Comparison of ENCODE assay signal across 10 mouse cellular contexts in genomic region chr17:26122431-26123140, GRCm38 (mm10). TPM values are rescaled to one million over a fixed set of nuclear protein-coding genes. Genes with fewer than 3 reads are reported as not detected.
A peak's percentile ranks its signal among the peaks of the same experiment; 100 is the strongest.
DNase-seq lines count a peak whose midpoint lies in the region; ATAC-seq and TF ChIP-seq lines count a peak whose summit lies in the region.
"Had no signal": no experiment of that assay in that cellular context is flagged by ENCODE, and none has a peak within 500 bp of the region (broad histone marks: within the 10 kb centered on the region; RNA-seq: fewer than 3 reads in every experiment).

No protein-coding gene starts in this region.

- no peak overlapping the region for H3K27ac ChIP-seq in kidney, embryonic 15.5 days
- no peak overlapping the region for H3K27ac ChIP-seq in hindbrain, postnatal 0 days

- H3K4me1 ChIP-seq in erythroblast, embryonic 14.5 days (ENCODE audit: control insufficient read depth), result peaks cover 32% of the 10 kb centered on the region
- peaks cover 23% of the 10 kb centered on the region for H3K4me1 ChIP-seq in kidney, embryonic 15.5 days
- H3K4me1 ChIP-seq in hindbrain, postnatal 0 days (ENCODE audit: insufficient read depth, low read length), result peaks cover 7% of the 10 kb centered on the region

- 62% methylated on average over 5 of the region's 5 CpGs for WGBS in kidney, embryonic 15.5 days
- WGBS in hindbrain, postnatal 0 days, result 55% methylated on average over 5 of the region's 5 CpGs

- H3K4me3 ChIP-seq in erythroblast, embryonic 14.5 days (replicated peaks), result peak overlapping the region; percentile 82
- peak overlapping the region; percentile 85; the same call in 1 of the 2 replicates for H3K4me3 ChIP-seq in kidney, embryonic 15.5 days (replicated peaks)
- H3K4me3 ChIP-seq in hindbrain, postnatal 0 days (ENCODE audit: low read length), result no peak overlapping the region

- no peak for DNase-seq in kidney, postnatal 4 days
- DNase-seq in A20 (ENCODE audit: low read depth, low spot score), result peak; percentile 18
- DNase-seq in hindbrain, postnatal 0 days (ENCODE audit: low spot score), result no peak
- no peak for DNase-seq in urinary bladder, postnatal 36 days (ENCODE audit: low spot score in 2 of 2)
- no peak for DNase-seq in kidney, adult 9 months

- peaks cover 2% of the 10 kb centered on the region; the same call in 1 of the 2 replicates for H3K27me3 ChIP-seq in erythroblast, embryonic 14.5 days (ENCODE audit: control insufficient read depth)
- H3K27me3 ChIP-seq in kidney, embryonic 15.5 days, result peaks cover 22% of the 10 kb centered on the region
- no peaks in the 10 kb centered on the region for H3K27me3 ChIP-seq in hindbrain, postnatal 0 days (ENCODE audit: insufficient read depth, low read length)
- H3K27me3 ChIP-seq: stomach, embryonic 15.5 days had no signal

- no peaks in the 10 kb centered on the region for H3K9me3 ChIP-seq in erythroblast, embryonic 14.5 days (ENCODE audit: control insufficient read depth, low read length)
- H3K9me3 ChIP-seq in kidney, embryonic 15.5 days (replicated peaks), result no peaks in the 10 kb centered on the region
- no peaks in the 10 kb centered on the region for H3K9me3 ChIP-seq in hindbrain, postnatal 0 days (ENCODE audit: low read length)
- H3K9me3 ChIP-seq: limb, embryonic 15.5 days; stomach, embryonic 15.5 days had no signal

- peaks cover 31% of the 10 kb centered on the region for H3K36me3 ChIP-seq in erythroblast, embryonic 14.5 days (ENCODE audit: control insufficient read depth)
- H3K36me3 ChIP-seq in kidney, embryonic 15.5 days, result peaks cover 26% of the 10 kb centered on the region
- H3K36me3 ChIP-seq in hindbrain, postnatal 0 days (ENCODE audit: insufficient read depth, low read length), result peaks cover 20% of the 10 kb centered on the region; the same call in 1 of the 2 replicates

- no peak for ATAC-seq in erythroblast, adult 5-6 weeks (replicated peaks; ENCODE audit: low FRiP score, poor library complexity, severe bottlenecking)
- no peak for ATAC-seq in kidney, embryonic 15.5 days (replicated peaks; ENCODE audit: low FRiP score)
- 0 out of 2 replicates have a peak, but pooled peaks have one; percentile 8 for ATAC-seq in hindbrain, postnatal 0 days

- peak; percentile 22 for TF ChIP-seq CTCF in hindbrain, postnatal 0 days (IDR thresholded peaks at IDR 0.05; ENCODE audit: low read depth)

- 0 out of 2 replicates have a peak overlapping the region, but pooled peaks have one; percentile 9 for H3K9ac ChIP-seq in kidney, embryonic 15.5 days
- H3K9ac ChIP-seq in hindbrain, postnatal 0 days (replicated peaks; ENCODE audit: low read length), result no peak overlapping the region

- peak overlapping the region; percentile 85 for H3K4me2 ChIP-seq in kidney, embryonic 15.5 days
- no peak overlapping the region for H3K4me2 ChIP-seq in hindbrain, postnatal 0 days (ENCODE audit: low read depth, low read length)

RNA-seq across cellular contexts. Expression of gene Mrpl28, which starts 0.7 kb away (rescaled TPM):
- polyA plus RNA-seq in erythroblast, embryonic 14.5 days (2012), result 28.4 and 31.6 TPM in 2 replicates
- total RNA-seq in erythroblast, adult 5-6 weeks (2015; ENCODE audit: low replicate concordance), result 21.7 and 22.6 TPM in 2 replicates
- 10.1 and 11.0 TPM in 2 replicates for total RNA-seq in erythroblast, adult 5-6 weeks (2017; ENCODE audit: low replicate concordance)
- 207 and 218 TPM in 2 replicates for polyA plus RNA-seq in kidney, embryonic 15.5 days (2015; fragmentation: Nextera tagmentation; extraction: Ambion mirVana)
- total RNA-seq in hindbrain, postnatal 0 days (2014; rRNA removed), result 107 and 138 TPM in 2 replicates
- 189 and 194 TPM in 2 replicates for polyA plus RNA-seq in hindbrain, postnatal 0 days (2015; fragmentation: Nextera tagmentation; extraction: Ambion mirVana)

RNA-seq across cellular contexts. Expression of gene Tmem8, which starts 9.5 kb away (rescaled TPM):
- polyA plus RNA-seq in erythroblast, embryonic 14.5 days (2012), result 0.21 and 0.31 TPM in 2 replicates
- 9.6 and 13.2 TPM in 2 replicates for total RNA-seq in erythroblast, adult 5-6 weeks (2015; ENCODE audit: low replicate concordance)
- 4.3 and 5.0 TPM in 2 replicates for total RNA-seq in erythroblast, adult 5-6 weeks (2017; ENCODE audit: low replicate concordance)
- 3.8 and 5.1 TPM in 2 replicates for polyA plus RNA-seq in kidney, embryonic 15.5 days (2015; fragmentation: Nextera tagmentation; extraction: Ambion mirVana)
- total RNA-seq in hindbrain, postnatal 0 days (2014; rRNA removed), result 10.4 and 11.8 TPM in 2 replicates
- polyA plus RNA-seq in hindbrain, postnatal 0 days (2015; fragmentation: Nextera tagmentation; extraction: Ambion mirVana), result 3.8 and 4.0 TPM in 2 replicates

RNA-seq across cellular contexts. Expression of gene Axin1, which starts 15.9 kb away (rescaled TPM):
- 3.2 and 3.3 TPM in 2 replicates for polyA plus RNA-seq in erythroblast, embryonic 14.5 days (2012)
- total RNA-seq in erythroblast, adult 5-6 weeks (2015; ENCODE audit: low replicate concordance), result 5.6 and 6.3 TPM in 2 replicates
- 29.1 and 33.9 TPM in 2 replicates for total RNA-seq in erythroblast, adult 5-6 weeks (2017; ENCODE audit: low replicate concordance)
- 8.0 and 9.4 TPM in 2 replicates for polyA plus RNA-seq in kidney, embryonic 15.5 days (2015; fragmentation: Nextera tagmentation; extraction: Ambion mirVana)
- total RNA-seq in hindbrain, postnatal 0 days (2014; rRNA removed), result 36.0 and 51.3 TPM in 2 replicates
- 10.0 and 11.2 TPM in 2 replicates for polyA plus RNA-seq in hindbrain, postnatal 0 days (2015; fragmentation: Nextera tagmentation; extraction: Ambion mirVana)

RNA-seq across cellular contexts. Expression of gene Nme4, which starts 27.2 kb away (rescaled TPM):
- 5.5 and 9.0 TPM in 2 replicates for polyA plus RNA-seq in erythroblast, embryonic 14.5 days (2012)
- 10.0 and 15.9 TPM in 2 replicates for total RNA-seq in erythroblast, adult 5-6 weeks (2015; ENCODE audit: low replicate concordance)
- total RNA-seq in erythroblast, adult 5-6 weeks (2017; ENCODE audit: low replicate concordance), result 4.2 and 5.2 TPM in 2 replicates
- polyA plus RNA-seq in kidney, embryonic 15.5 days (2015; fragmentation: Nextera tagmentation; extraction: Ambion mirVana), result 101 and 103 TPM in 2 replicates
- total RNA-seq in hindbrain, postnatal 0 days (2014; rRNA removed), result 20.1 and 23.3 TPM in 2 replicates
- 16.0 and 18.3 TPM in 2 replicates for polyA plus RNA-seq in hindbrain, postnatal 0 days (2015; fragmentation: Nextera tagmentation; extraction: Ambion mirVana)

RNA-seq across cellular contexts. Expression of gene Decr2, which starts 32.4 kb away (rescaled TPM):
- 0.02 TPM in 1 of 2 replicates, not detected in the other for polyA plus RNA-seq in erythroblast, embryonic 14.5 days (2012)
- total RNA-seq in erythroblast, adult 5-6 weeks (2015; ENCODE audit: low replicate concordance), result 3.1 TPM in 1 of 2 replicates, not detected in the other
- 0.42 and 3.2 TPM in 2 replicates for total RNA-seq in erythroblast, adult 5-6 weeks (2017; ENCODE audit: low replicate concordance)
- polyA plus RNA-seq in kidney, embryonic 15.5 days (2015; fragmentation: Nextera tagmentation; extraction: Ambion mirVana), result 42.9 and 45.7 TPM in 2 replicates
- total RNA-seq in hindbrain, postnatal 0 days (2014; rRNA removed), result 35.6 and 40.6 TPM in 2 replicates
- polyA plus RNA-seq in hindbrain, postnatal 0 days (2015; fragmentation: Nextera tagmentation; extraction: Ambion mirVana), result 41.1 and 44.7 TPM in 2 replicates
